Mouse (Mus musculus) right cerebral cortex, postnatal 36 days (tissue): ENCODE measurements around the gene Foxo1.

ENCODE experiments used
- DNase-seq, 2 experiments: peaks; one replicate each; pipeline ENCODE4 v3.0.0; 2022; ENCODE audit warnings: low spot score in 2 of 2, mixed read lengths in 1 of 2

Gene Foxo1

GRCm38 (mm10) chr3:52267652-52268486 lies at the start of gene Foxo1:
Foxo1 (plus strand) TSS chr3:52268336.
- DNase-seq, result peak; percentile 66 to 71

- no peak for DNase-seq
Observed at GRCm38 (mm10) chr3:52218864-52219263, 49.3 kb upstream of the Foxo1 start.

- no peak for DNase-seq
Observed at GRCm38 (mm10) chr3:52221082-52221481, 47.1 kb upstream of the Foxo1 start.

GRCm38 (mm10) chr3:52221931-52222330 lies 46.2 kb upstream of the Foxo1 start:
- DNase-seq, result no peak

GRCm38 (mm10) chr3:52236488-52236887 lies 31.6 kb upstream of the Foxo1 start:
- no peak for DNase-seq

- DNase-seq, result no peak
Observed at GRCm38 (mm10) chr3:52237136-52237535, 31.0 kb upstream of the Foxo1 start.

- no peak for DNase-seq
Observed at GRCm38 (mm10) chr3:52241062-52241461, 27.1 kb upstream of the Foxo1 start.

GRCm38 (mm10) chr3:52242457-52243105 lies 25.6 kb upstream of the Foxo1 start:
- DNase-seq, result peak; percentile 45 to 64

- no peak for DNase-seq
Observed at GRCm38 (mm10) chr3:52243271-52244021, 24.7 kb upstream of the Foxo1 start.

GRCm38 (mm10) chr3:52245996-52246830 lies 21.9 kb upstream of the Foxo1 start:
- DNase-seq, result no peak

- no peak for DNase-seq
Observed at GRCm38 (mm10) chr3:52251184-52251583, 17.0 kb upstream of the Foxo1 start.

- DNase-seq, result no peak
Observed at GRCm38 (mm10) chr3:52253656-52254461, 14.3 kb upstream of the Foxo1 start.

GRCm38 (mm10) chr3:52254496-52254895 lies 13.6 kb upstream of the Foxo1 start:
- DNase-seq, result no peak

GRCm38 (mm10) chr3:52257782-52258441 lies 10.2 kb upstream of the Foxo1 start:
- no peak for DNase-seq

GRCm38 (mm10) chr3:52258532-52258931 lies 9.6 kb upstream of the Foxo1 start:
- DNase-seq, result no peak

GRCm38 (mm10) chr3:52262431-52263161 lies 5.5 kb upstream of the Foxo1 start:
- peak in 1 of 2 experiments; percentile 65 for DNase-seq

GRCm38 (mm10) chr3:52264354-52264753 lies 3.8 kb upstream of the Foxo1 start:
- no peak for DNase-seq

- no peak for DNase-seq
Observed at GRCm38 (mm10) chr3:52266606-52267160, 1.5 kb upstream of the Foxo1 start.

- no peak for DNase-seq
Observed at GRCm38 (mm10) chr3:52267293-52267651, 864 bp upstream of the Foxo1 start.
